Mouse (Mus musculus) heart, embryonic 11.5 days (tissue): ENCODE measurements around the gene Abhd6. TPM values are rescaled to one million over a fixed set of nuclear protein-coding genes. Genes with fewer than 3 reads are reported as not detected.
A peak's percentile ranks its signal among the peaks of the same experiment; 100 is the strongest.

Experiments
- ATAC-seq: fragments of 200-750 bp; cut with Nextera tagmentation; replicated peaks from 2 replicates; pipeline ENCODE4 v1.8.0; 2017; ENCODE audit warnings: moderate library complexity; ENCODE audit not compliant: insufficient number of reproducible peaks, low FRiP score, low TSS enrichment
- H3K27ac ChIP-seq: fragments of 300-500 bp; sonication (generic); 2 replicates; pipeline ENCODE4 v1.5.1; 2014; ENCODE audit warnings: mild to moderate bottlenecking, low read depth, low read length
- H3K27me3 ChIP-seq: fragments of 300-500 bp; sonication (generic); 2 replicates; pipeline ENCODE4 v1.6.1; 2014; ENCODE audit warnings: mild to moderate bottlenecking, low read length, mixed read lengths; ENCODE audit not compliant: control insufficient read depth, insufficient read depth
- H3K36me3 ChIP-seq: fragments of 300-500 bp; sonication (generic); 2 replicates; pipeline ENCODE4 v1.6.1; 2014; ENCODE audit warnings: mild to moderate bottlenecking, low read length, moderate library complexity, mixed read lengths; ENCODE audit not compliant: control insufficient read depth, insufficient read depth
- H3K4me1 ChIP-seq: fragments of 300-500 bp; sonication (generic); 2 replicates; pipeline ENCODE4 v1.6.1; 2014; ENCODE audit warnings: low read length; ENCODE audit not compliant: control insufficient read depth, insufficient read depth
- H3K4me2 ChIP-seq: fragments of 300-500 bp; sonication (generic); 2 replicates; pipeline ENCODE4 v1.6.1; 2014; ENCODE audit warnings: mild to moderate bottlenecking, moderate library complexity
- H3K4me3 ChIP-seq: fragments of 300-500 bp; sonication (generic); 2 replicates; pipeline ENCODE4 v1.5.1; 2014; ENCODE audit warnings: low read depth, low read length
- H3K9ac ChIP-seq: fragments of 300-500 bp; sonication (generic); 2 replicates; pipeline ENCODE4 v1.6.1; 2014; ENCODE audit warnings: mild to moderate bottlenecking, low read depth, low read length, moderate library complexity
- H3K9me3 ChIP-seq: fragments of 300-500 bp; sonication (generic); replicated peaks from 2 replicates; pipeline ENCODE4 v1.6.1; 2016; ENCODE audit warnings: low read length; ENCODE audit not compliant: control insufficient read depth
- WGBS: fragments of 180-500 bp; shearing (Covaris S2); extraction: QIAGEN DNeasy Blood & Tissue Kit; methylation state at CpG from one replicate; pipeline ENCODE4 v1.1.7; 2014; ENCODE audit not compliant: insufficient replicate concordance; 5-methylcytosine and 5-hydroxymethylcytosine counted together
- polyA plus RNA-seq: library from polyadenylated mRNA; unstranded; fragments of >200 nt; fragmentation: Nextera tagmentation; extraction: Ambion mirVana; gene quantifications from 2 replicates; pipeline ENCODE4 v1.2.1, GENCODE M21; 2014

Abhd6 gene
- polyA plus RNA-seq, 1 experiment from 2014 or later: 10.2 TPM

DNA sequence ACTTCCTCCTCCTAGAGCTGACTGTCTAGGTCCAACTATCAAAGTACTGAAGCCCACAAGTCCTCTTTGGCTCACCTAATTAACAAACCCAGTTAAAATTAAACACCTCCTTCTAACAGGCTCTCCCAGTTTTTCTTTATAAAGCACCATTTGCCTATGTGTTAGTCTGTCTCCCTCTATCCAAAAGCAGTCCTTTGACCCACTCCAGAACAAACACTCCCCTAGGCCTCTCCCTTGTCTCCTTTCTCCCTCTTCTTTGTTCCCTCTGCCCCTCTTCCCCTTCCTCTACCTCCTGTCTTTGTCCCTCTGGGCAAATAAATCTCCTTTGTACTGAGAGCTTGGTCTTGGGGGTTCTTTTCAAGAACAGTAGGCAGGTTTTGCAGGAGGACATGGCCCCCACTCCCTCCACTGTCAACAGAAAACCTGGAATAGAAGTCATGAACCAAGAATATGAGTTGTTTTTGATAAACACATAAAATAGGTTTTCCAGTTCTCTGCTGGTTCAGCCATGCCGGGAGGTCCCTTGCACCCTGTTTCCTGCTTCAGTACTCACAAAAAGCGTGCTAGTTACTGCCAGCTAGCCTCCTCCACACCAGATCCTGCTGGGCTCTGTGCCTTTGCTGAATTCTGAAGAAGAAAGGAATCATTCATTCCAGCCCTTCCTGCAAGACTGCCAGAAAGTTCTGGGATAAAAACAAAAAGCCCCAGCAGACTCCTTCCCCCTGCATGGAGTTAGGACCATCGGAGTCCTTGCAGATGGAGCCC lies 60.0 kb downstream of the Abhd6 start:
- Histone ChIP-seq H3K9me3 (no peaks in the 10 kb centered on the region), H3K9ac (no peak overlapping the region), H3K27ac (no peak overlapping the region), H3K27me3 (no peaks in the 10 kb centered on the region), H3K36me3 (no peaks in the 10 kb centered on the region), H3K4me1 (peaks cover 5% of the 10 kb centered on the region; the same call in 1 of the 2 replicates), H3K4me3 (no peak overlapping the region), H3K4me2 (no peak overlapping the region)
- WGBS: 66% methylated on average over 3 of the region's 3 CpGs
- ATAC-seq: no peak

DNA sequence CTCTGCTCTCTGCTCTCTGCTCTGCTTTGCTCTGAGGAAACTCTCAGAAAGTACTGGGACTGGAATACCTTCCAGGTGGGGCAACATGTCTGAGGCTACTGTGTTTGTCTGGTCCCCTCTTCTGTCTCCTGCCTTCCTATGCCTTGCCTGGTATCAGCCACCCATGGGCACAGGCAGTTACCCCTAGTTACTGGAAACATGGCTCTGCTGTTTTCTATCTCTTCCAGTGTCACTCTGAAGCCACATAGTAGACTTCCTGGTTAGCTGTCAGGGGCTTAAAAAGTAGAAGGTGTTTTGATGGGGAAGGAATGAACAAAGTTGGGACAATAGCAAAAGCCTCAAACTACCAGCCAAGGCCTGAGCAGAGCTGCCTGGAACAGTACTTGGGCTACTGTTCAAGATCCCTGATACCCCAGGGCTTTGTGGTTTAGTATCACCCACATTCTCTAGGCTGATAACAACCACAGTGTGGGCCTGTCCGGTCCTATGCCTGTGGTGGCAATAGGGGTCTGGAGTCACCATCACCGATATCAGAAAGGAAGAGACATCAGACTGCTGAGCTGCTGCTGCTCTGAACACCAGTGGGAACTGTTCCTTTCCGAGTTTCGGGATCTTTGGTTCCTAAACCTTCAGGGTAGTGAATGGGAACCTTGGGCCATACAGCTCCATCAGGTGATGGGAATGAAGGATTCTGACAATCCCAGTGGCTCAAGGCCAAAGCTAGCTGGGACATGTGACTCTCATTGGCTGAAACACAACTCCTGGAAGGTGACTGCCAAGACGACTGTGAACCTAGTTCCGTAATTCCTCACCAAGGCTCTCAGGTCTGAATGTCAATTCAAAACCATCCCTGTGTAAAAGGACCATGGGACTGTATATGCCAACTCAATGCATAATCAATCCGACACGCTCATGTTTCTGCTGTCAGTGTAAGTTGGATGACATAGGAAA lies 61.4 kb downstream of the Abhd6 start:
- Histone ChIP-seq H3K9ac (no peak overlapping the region), H3K4me2 (no peak overlapping the region), H3K27ac (no peak overlapping the region), H3K9me3 (no peaks in the 10 kb centered on the region), H3K4me1 (peaks cover 5% of the 10 kb centered on the region; the same call in 1 of the 2 replicates), H3K36me3 (no peaks in the 10 kb centered on the region), H3K4me3 (no peak overlapping the region), H3K27me3 (no peaks in the 10 kb centered on the region)
- 80% methylated on average over 8 of the region's 8 CpGs for WGBS
- ATAC-seq: no peak

- H3K9ac ChIP-seq: peak within 1 kb of the TSS; percentile 82
- H3K36me3 ChIP-seq: peaks cover 4% of the 10 kb centered on the region
- peak; percentile 92 for ATAC-seq
- H3K27ac ChIP-seq: peak within 1 kb of the TSS; percentile 95
- peak within 1 kb of the TSS; percentile 72 for H3K4me3 ChIP-seq
- H3K27me3 ChIP-seq: no peaks in the 10 kb centered on the region
- under 1% methylated on average over 47 of the region's 47 CpGs for WGBS
- H3K9me3 ChIP-seq: no peaks in the 10 kb centered on the region
- H3K4me1 ChIP-seq: peaks cover 6% of the 10 kb centered on the region; the same call in 1 of the 2 replicates
- H3K4me2 ChIP-seq: peak within 1 kb of the TSS; percentile 90
Observed at GRCm38 (mm10) chr14:8080165-8080679, 77.5 kb downstream of the Abhd6 start, which contains the start of gene Rpp14. Gene Rpp14, plus strand, starts transcription at chr14:8080367.

- Histone ChIP-seq H3K27me3 (no peaks in the 10 kb centered on the region), H3K4me3 (peak overlapping the region; percentile 72), H3K9me3 (no peaks in the 10 kb centered on the region), H3K4me1 (peaks cover 6% of the 10 kb centered on the region; the same call in 1 of the 2 replicates), H3K36me3 (peaks cover 4% of the 10 kb centered on the region), H3K4me2 (peak overlapping the region; percentile 90), H3K9ac (peak overlapping the region; percentile 82), H3K27ac (peak overlapping the region; percentile 95)
- no peak for ATAC-seq
- WGBS: 4% methylated on average over 11 of the region's 11 CpGs
Observed at GRCm38 (mm10) chr14:8080718-8081117, 78.0 kb downstream of the Abhd6 start.

DNA sequence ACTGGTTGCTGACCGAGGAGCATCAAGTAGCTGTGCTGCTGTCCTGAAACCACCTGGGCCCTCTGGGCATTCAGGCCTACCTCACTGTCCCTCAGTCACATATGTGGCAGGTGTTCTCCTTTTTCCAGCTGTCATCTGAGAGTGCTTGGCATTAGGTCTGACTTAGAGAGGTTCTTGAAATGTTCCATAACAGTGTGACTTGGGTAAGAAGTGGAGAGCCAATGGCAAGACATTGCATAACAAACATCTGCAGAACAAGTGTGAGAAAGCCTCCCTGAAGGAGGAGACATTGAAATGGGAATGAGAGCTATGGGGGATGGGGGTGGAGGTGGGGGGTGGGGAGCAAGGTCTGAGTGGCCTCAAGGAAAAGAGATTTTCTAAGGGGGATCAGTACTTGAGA lies 80.2 kb downstream of the Abhd6 start:
- Histone ChIP-seq H3K27ac (no peak overlapping the region), H3K4me3 (no peak overlapping the region), H3K4me2 (no peak overlapping the region), H3K9ac (no peak overlapping the region), H3K36me3 (peaks cover 9% of the 10 kb centered on the region), H3K27me3 (no peaks in the 10 kb centered on the region), H3K9me3 (no peaks in the 10 kb centered on the region), H3K4me1 (peaks cover 6% of the 10 kb centered on the region; the same call in 1 of the 2 replicates)
- WGBS: 84% methylated on average over 1 of the region's 1 CpGs
- ATAC-seq: no peak

- no peak for ATAC-seq
- Histone ChIP-seq H3K9me3 (no peaks in the 10 kb centered on the region), H3K9ac (no peak overlapping the region), H3K4me2 (no peak overlapping the region), H3K4me3 (no peak overlapping the region), H3K27me3 (no peaks in the 10 kb centered on the region), H3K4me1 (no peaks in the 10 kb centered on the region), H3K36me3 (peaks cover 18% of the 10 kb centered on the region), H3K27ac (no peak overlapping the region)
- WGBS: 97% methylated on average over 2 of the region's 2 CpGs
Observed at GRCm38 (mm10) chr14:8089016-8089415, 86.3 kb downstream of the Abhd6 start.

- Histone ChIP-seq H3K4me1 (peaks cover under 1% of the 10 kb centered on the region), H3K9ac (no peak overlapping the region), H3K27ac (no peak overlapping the region), H3K4me3 (no peak overlapping the region), H3K4me2 (no peak overlapping the region), H3K9me3 (no peaks in the 10 kb centered on the region), H3K27me3 (no peaks in the 10 kb centered on the region), H3K36me3 (peaks cover 9% of the 10 kb centered on the region)
- WGBS: 86% methylated on average over 2 of the region's 2 CpGs
- no peak for ATAC-seq
Observed at GRCm38 (mm10) chr14:8092573-8092972, 89.9 kb downstream of the Abhd6 start.

GRCm38 (mm10) chr14:8093427-8093826 lies 90.7 kb downstream of the Abhd6 start:
- ATAC-seq: no peak
- Histone ChIP-seq H3K27ac (no peak overlapping the region), H3K4me3 (no peak overlapping the region), H3K27me3 (no peaks in the 10 kb centered on the region), H3K4me1 (peaks cover 3% of the 10 kb centered on the region), H3K9ac (no peak overlapping the region), H3K9me3 (no peaks in the 10 kb centered on the region), H3K4me2 (no peak overlapping the region), H3K36me3 (peaks cover 9% of the 10 kb centered on the region)
- 52% methylated on average over 5 of the region's 5 CpGs for WGBS
